Mouse (Mus musculus): ENCODE results near the gene Slc22a1.

The Slc22a1 gene

GRCm38 (mm10) chr17:12675646-12676045, at the start of gene Slc22a1:
Slc22a1 (minus strand) TSS chr17:12675829.
- no peak for DNase-seq (ENCODE audit: low spot score in 2 of 2)

DNA sequence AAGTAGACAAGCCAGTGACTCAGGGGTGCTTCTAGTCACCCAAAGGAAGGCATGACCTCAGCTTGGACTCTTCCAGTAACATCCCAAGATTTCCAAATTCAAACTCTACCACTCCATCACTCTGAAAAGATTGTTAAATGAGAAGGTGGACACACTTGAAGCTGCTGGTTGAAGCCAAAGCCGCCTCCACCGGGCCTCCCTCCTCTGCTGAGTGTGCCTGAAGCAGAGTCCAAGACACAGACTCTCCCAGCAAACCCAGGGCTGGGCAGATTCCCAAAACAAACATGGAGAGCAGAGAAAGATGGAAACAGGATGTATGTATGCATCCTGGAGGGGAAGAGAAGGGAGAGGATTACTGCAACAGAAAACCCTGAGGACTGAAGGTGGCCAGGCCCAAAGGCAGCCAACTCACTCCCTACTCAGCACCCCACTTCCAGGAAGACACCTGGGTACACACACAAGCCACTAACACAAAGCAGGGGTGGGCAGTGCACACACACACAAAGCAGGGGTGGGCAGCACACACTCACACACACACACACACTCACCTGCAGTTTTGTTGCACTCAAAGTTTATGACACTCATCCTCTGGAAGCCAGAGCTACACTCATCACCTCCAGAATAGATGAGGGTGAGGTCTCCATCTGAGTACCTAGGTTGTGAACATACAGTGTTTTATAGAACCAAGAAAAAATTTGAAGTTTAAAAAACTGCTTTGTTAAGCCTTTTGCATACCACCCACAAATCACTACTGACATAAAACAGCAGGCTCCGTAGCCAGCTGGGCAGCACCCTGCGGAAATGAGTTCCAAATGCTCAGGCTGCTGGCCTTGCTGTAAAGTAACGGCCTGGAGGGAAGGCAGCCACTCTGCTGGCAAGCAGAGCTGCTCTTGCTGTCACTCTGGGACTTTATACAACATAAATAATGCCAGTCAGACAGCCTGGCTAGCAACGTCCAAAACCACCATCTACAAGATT, 49.4 kb upstream of the Slc22a1 start:
- peak in 1 of 2 experiments; percentile 43 for DNase-seq (ENCODE audit: low spot score in 2 of 2)

DNA sequence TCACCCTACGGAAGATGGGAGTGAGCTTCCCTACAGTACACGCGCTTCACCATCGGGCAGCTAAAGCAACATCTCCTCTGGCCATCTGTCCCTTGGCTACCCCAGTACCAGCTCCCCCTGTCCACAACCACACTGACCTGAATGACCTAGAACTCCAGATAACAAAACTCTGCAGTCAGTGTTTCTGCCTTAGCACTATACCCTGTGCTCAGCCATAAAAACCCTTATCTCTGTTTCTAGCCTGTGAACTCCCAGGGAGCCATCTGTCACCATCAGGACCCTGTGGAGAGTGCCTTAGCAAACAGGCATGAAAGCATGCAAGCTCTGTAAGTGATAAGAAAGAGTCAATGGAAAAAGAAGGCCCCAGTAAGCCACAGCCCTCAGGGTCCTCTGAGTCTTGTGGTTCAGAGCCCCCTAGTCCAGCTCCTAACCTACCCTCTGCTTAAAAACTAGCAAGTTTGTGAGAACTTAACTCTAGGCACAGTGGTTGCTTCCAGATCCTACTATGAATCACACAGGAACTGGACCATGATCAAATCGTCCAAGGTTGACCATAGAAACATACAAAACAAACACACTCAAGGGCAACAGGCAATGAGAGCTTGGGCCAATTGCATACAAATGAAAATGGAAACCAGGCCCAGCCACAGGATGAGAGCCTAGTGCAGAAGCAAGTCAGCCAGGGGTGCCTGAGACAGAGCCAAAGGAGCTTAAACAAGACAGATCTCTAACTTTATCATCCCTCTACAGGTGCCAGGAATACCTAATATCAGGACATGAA, 48.5 kb upstream of the Slc22a1 start:
- DNase-seq (ENCODE audit: low spot score in 2 of 2): no peak

DNA sequence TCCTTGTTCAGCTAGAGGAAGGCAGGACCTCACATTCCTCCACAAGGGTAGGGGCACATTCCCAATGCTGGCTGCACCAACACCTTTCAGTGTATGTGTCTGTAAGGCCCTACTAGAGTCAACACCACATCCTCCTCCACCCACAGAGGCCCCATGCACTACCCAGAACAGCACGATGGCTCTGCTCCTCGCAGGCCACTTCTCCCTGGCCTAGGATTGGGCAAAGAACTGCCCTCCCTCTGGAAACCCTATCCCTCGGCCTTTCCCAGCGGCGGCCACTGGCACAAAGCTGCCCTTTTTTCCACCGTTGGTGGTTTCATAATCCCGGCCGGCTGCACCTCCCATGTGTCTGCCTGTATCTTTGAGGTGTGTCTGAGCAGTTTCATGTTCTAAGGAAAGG, 47.0 kb upstream of the Slc22a1 start:
- DNase-seq (ENCODE audit: low spot score in 2 of 2): no peak

DNA sequence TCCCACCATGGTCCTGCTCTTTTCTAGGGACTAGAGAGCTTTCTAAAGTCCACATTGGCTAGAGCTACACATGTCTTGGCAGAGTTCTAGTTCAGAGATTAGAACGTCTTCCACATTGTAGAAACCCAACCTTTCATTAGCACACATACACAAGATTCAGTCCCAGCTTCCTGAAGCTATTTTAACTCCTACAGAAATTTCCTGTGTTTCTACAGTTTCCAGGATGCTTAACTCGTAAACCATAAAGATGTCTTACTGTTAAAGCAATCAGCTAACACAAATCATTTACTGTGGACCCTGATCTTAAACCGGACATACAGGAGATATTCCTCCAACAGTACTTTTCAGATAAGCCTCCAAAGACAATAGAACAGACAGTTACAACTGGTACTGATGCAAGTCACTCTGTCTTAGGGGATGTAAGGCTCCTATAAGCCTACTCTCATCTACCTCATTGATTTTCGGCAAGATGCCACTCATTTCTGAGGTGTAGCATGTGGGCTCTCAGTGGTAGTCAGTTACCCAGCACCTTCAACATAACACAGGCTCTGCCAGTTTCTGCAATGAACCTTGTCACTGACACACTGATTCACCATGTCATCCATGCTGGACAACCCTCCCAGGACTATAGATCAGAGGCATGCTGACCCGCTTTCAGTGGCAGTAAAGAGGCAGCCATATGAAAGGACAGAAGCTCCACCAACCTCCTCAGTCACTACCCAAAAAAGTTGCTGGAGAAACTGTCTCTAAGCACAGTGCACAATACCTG, 45.7 kb upstream of the Slc22a1 start:
- no peak for DNase-seq (ENCODE audit: low spot score in 2 of 2)

DNA sequence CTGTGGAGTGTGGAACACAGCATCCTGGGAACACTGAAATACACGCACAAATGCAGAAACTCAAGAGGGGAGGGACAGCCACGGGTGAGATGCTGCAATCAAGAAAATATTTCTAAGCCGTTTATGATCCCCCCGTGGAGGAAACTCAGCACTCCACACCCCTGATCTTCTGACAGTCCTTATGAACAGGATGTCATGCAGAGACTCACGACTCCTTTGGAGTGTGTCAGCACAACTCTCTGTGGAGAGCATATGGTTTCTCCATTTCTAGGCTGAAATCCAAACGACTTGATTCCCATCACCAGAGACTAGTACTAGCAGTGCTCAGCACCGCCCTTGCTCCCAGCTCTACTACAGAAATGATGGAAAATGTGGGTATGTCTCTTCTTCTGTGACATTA, 42.6 kb upstream of the Slc22a1 start:
- no peak for DNase-seq (ENCODE audit: low spot score in 2 of 2)

DNA sequence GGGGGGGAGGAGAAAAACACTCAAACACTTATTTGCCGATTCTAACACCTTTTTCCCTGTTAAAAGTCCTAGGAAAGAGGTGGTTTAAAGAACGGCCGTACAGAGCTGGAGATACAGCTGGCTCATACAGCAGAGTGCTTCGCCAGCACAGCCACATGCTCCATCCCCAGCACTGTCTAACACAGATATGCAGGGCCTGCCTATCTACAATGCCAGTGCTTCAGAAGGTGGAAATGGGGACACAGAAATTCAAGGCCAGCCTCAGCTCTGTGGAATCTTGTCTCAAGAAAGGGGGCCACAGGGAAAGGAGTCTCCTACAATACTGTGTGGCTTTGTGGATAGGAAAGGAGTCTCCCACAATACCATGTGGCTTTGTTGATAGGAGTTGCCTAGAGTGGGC, 41.8 kb upstream of the Slc22a1 start:
- DNase-seq (ENCODE audit: low spot score in 2 of 2): no peak

DNA sequence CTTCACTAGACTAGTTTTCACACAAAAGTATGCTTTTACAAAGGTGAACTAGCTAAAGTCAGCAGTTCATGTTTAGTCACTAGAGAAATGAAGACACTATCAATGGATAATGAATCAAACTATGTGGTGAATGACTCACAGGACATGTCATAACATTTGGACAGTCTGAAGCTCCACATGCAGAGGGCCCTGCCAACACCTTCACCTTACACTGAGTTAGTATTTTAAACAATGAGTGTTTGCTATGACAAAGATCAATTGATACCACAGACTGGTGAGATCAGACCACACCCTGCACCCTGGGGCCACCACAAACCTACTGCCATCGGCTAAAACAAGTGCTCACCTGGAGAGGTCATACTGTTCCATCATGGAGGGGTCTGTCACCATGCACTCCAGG, 39.4 kb upstream of the Slc22a1 start:
- DNase-seq (ENCODE audit: low spot score in 2 of 2): no peak

- DNase-seq (ENCODE audit: low spot score in 2 of 2): no peak
Measured at GRCm38 (mm10) chr17:12714080-12714561, 38.5 kb upstream of the Slc22a1 start.

- DNase-seq (ENCODE audit: low spot score in 2 of 2): no peak
Measured at GRCm38 (mm10) chr17:12712993-12713392, 37.4 kb upstream of the Slc22a1 start.

GRCm38 (mm10) chr17:12712191-12712590, 36.6 kb upstream of the Slc22a1 start:
- DNase-seq (ENCODE audit: low spot score in 2 of 2): no peak

DNA sequence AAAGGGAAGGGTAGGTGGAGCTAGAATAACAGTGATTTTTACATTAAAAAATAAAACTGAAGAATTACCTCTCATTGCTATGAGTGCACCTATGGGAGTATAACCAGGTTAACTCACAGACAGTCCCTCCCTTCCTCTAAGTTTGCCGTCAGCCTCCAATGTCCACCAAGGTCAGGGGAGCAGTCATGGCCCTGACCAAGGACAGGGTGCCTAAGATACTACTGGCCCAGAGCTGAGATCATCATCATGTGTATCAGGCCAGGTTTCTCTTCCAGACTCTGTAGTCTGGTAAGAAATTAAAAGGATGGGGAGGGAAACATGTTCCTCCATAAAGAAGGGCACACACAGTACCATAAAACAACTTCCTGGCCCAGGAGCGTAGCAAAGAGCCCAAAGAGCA, 35.3 kb upstream of the Slc22a1 start:
- DNase-seq (ENCODE audit: low spot score in 2 of 2): no peak

GRCm38 (mm10) chr17:12710050-12710780, 34.6 kb upstream of the Slc22a1 start:
- peak in 1 of 2 experiments; percentile 58 for DNase-seq (ENCODE audit: low spot score in 2 of 2)

GRCm38 (mm10) chr17:12708398-12708797, 32.8 kb upstream of the Slc22a1 start:
- no peak for DNase-seq (ENCODE audit: low spot score in 2 of 2)

DNA sequence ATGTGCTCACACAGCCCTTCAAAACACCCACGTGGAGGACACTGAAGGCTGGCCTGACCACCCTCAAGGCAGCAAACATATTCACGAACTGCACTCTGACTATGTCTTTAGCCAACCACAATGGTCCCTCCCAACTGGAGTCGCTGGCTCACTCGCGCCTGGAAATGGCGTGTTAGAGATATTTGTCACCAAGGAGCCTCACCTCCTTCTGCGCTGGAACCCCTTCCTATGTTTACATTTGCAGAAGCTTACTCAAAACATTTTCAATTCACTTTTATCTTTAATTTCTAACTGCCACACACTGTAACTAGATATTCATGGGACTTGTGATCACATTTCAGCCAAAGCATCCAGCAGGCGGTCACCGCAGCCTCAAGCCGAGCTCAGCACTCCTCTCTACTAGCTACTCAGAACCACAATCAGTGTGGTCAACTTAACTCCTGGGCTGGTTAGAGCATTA, 31.0 kb upstream of the Slc22a1 start:
- DNase-seq (ENCODE audit: low spot score in 2 of 2): no peak

- no peak for DNase-seq (ENCODE audit: low spot score in 2 of 2)
Measured at GRCm38 (mm10) chr17:12702901-12703300, 27.3 kb upstream of the Slc22a1 start.

GRCm38 (mm10) chr17:12700373-12700772, 24.7 kb upstream of the Slc22a1 start:
- DNase-seq (ENCODE audit: low spot score in 2 of 2): no peak

DNA sequence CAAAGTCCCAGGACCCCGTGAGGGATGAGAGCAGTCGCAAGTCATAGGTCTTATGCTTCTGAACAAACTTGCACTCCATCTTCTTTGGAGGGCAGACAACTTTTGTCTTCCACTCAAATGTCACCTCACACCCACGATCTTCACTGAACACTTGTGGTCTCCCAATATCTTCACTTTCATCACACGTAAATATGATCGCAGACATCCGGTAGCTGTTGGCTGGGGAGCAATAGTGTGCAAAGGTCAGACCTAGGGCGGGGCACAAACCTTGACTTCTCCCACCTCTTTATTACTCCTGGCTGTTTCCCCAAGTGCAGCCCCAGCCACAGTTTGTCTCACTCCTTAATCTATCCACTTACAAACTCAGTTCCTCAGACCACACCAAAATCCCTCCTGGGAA, 16.3 kb upstream of the Slc22a1 start:
- DNase-seq (ENCODE audit: low spot score in 2 of 2): no peak

GRCm38 (mm10) chr17:12689537-12689936, 13.9 kb upstream of the Slc22a1 start:
- DNase-seq (ENCODE audit: low spot score in 2 of 2): peak in 1 of 2 experiments; percentile 32

DNA sequence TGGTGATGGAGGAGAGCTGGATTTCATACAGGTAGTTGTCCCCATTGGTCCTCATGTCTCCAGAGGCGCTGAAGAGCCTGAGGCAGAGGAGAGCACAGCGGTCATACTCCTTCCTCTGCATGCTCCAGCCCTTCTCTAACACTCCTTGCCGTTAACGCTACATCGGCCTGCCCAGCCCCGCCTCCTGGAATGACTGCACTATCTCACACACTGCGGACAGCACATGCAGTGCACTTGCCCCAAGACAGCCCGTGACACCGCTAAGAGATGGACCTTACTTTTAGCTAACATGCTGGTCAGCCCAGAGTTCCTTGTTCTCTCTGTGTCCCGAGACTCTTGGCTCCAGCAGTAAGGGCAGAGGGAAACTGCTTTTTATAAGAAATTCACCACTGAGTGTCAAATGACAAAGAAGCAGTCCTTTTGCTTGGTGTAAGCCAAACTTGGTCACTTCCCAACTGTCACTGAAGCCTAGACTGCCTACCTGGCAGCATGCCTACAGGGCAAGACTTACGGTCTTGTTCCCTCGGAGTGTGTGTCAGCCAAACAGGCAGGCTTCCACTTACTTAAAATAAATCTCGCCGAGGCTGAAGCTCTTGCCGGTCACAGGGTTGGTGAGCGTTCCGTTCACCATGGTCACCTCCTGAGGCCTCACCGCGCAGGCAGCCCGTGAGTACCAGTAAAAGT, 12.9 kb upstream of the Slc22a1 start:
- DNase-seq (ENCODE audit: low spot score in 2 of 2): no peak
